Mouse (Mus musculus): ENCODE results near the gene BC052040. TPM values are rescaled to one million over a fixed set of nuclear protein-coding genes. Genes with fewer than 3 reads are reported as not detected.

BC052040 gene
- total RNA-seq, 1 experiment from 2014 or later, result 3.3 TPM

- ATAC-seq (replicated peaks; ENCODE audit: insufficient number of reproducible peaks, low FRiP score, low TSS enrichment, poor library complexity, severe bottlenecking), result no peak
Measured at GRCm38 (mm10) chr2:115813316-115813715, 231.8 kb downstream of the BC052040 start.

DNA sequence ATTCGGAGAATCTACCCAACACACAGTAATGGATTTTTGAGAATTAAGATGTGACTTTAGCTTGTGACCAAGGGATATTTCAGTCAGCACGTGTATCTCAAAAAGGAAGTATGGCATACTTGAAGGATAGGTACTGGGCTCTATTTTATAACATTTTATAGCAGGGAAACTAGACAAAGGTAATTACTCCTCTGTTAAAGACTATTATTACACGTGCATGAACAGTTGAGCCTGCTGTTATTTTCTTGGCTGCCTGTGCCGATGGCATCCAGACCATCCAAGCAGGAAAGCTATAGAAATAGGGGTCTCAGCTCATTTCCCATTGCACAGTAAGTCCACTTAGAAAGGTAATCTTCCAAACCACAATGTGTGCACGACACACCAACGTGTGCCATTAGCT, 232.2 kb downstream of the BC052040 start:
- ATAC-seq (replicated peaks; ENCODE audit: insufficient number of reproducible peaks, low FRiP score, low TSS enrichment, poor library complexity, severe bottlenecking), result no peak

DNA sequence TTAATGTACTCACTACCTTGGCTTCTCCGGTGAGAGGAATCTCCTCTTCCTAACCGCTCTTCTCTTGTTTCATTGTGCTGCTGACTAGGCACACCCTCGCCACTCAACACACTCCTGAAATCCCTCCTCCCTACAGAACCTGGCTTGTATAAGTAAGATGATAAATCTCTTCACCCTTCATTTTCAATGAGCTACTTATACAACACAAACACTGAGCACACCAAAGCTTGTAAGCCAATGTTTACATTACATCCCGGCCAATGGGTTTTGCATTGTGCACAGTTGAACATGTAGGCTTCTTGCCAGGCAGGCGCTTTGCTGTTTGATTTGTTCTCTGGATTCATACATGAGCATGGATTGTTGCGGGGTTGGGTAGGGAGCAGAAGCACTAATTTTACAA, 236.4 kb downstream of the BC052040 start:
- no peak for ATAC-seq (replicated peaks; ENCODE audit: insufficient number of reproducible peaks, low FRiP score, low TSS enrichment, poor library complexity, severe bottlenecking)

DNA sequence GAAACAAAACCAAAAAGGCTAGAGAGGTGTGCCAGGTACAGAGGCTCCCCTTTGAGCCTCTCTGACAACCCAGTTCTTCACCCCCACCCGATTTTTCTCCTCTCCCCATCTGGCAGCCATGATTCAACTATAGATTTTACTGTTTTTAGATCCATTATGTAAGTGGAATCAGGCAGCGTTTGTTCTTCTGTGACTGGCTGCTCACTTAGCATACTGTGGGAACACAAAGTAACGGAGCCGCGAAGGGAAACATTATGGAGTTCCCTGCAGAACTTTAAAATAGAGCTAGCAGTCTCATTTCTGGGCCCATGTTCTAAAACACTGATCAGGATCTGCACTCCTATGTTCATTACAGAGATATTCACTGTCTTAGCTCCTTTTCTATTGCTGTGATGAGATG, 240.8 kb downstream of the BC052040 start:
- ATAC-seq (replicated peaks; ENCODE audit: insufficient number of reproducible peaks, low FRiP score, low TSS enrichment, poor library complexity, severe bottlenecking), result no peak

Data from monocyte, adult 5-6 weeks (primary cell).